Mouse (Mus musculus): Measurements from ENCODE around the gene Slc41a1. TPM values are rescaled to one million over a fixed set of nuclear protein-coding genes. Genes with fewer than 3 reads are reported as not detected.

Slc41a1 gene
- polyA plus RNA-seq, 1 experiment: 15.0 TPM

DNA sequence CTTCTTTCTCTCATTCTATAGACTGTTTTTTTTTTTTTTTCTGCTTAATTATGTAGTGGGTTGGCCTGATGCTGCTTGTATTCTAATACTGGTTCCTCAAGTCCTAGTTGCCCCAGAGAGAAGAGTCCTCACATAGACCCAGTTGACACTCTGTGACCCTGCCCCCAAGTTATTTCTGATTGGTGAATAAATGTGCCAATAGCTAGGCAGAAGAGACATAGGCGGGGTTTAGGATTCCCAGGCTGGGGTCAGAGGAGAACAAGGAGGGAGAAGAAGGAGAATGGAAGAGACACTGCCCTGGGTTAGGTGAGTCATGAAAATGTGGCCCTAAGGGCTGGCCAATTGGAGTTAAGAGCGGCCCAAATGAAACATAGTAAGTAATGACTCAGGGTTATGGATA, 52.5 kb downstream of the Slc41a1 start:
- H3K27ac ChIP-seq (ENCODE audit: insufficient read depth, low read depth, low read length): no peak overlapping the region
- H3K36me3 ChIP-seq (ENCODE audit: control insufficient read depth, insufficient read depth, low read length): no peaks in the 10 kb centered on the region
- H3K4me3 ChIP-seq (ENCODE audit: low read depth, low read length): no peak overlapping the region
- TF ChIP-seq CTCF (IDR thresholded peaks at IDR 0.05; ENCODE audit: extremely low read depth, insufficient read length, insufficient replicate concordance, low read depth, low read length): no peak
- no peaks in the 10 kb centered on the region for H3K27me3 ChIP-seq (ENCODE audit: control insufficient read depth, insufficient read depth, low read length)
- no peaks in the 10 kb centered on the region for H3K4me1 ChIP-seq (ENCODE audit: control insufficient read depth, insufficient read depth, insufficient read length, low read length)
- 78% methylated on average over 2 of the region's 2 CpGs for WGBS

DNA sequence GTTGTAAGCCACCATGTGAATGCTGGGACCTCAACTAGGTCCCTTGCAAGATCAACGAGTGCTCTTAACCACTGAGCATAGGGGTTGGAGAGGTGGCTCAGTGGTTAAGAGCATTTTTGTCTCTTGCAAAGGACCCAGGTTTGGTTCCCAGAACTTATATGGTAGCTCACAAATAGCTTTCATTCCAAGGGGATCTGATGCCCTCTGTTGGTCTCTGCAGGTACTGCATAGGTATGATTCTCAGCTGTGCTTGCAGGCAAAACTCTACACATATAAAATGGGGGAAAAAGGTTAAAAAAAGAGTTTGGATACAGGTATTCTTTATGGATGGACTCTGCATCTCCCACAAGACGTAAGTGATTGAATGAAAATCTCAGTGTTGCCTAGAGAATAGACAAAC, 55.5 kb downstream of the Slc41a1 start:
- H3K27me3 ChIP-seq (ENCODE audit: control insufficient read depth, insufficient read depth, low read length): no peaks in the 10 kb centered on the region
- TF ChIP-seq POLR2A (IDR thresholded peaks at IDR 0.05; ENCODE audit: low read depth, low read length): no peak
- TF ChIP-seq CTCF (IDR thresholded peaks at IDR 0.05; ENCODE audit: extremely low read depth, insufficient read length, insufficient replicate concordance, low read depth, low read length): peak; percentile 29; the same call in 1 of the 2 replicates
- no peaks in the 10 kb centered on the region for H3K36me3 ChIP-seq (ENCODE audit: control insufficient read depth, insufficient read depth, low read length)
- no peak overlapping the region for H3K27ac ChIP-seq (ENCODE audit: insufficient read depth, low read depth, low read length)
- H3K4me3 ChIP-seq (ENCODE audit: low read depth, low read length): no peak overlapping the region
- WGBS: 60% methylated on average over 2 of the region's 2 CpGs
- no peaks in the 10 kb centered on the region for H3K4me1 ChIP-seq (ENCODE audit: control insufficient read depth, insufficient read depth, insufficient read length, low read length)

DNA sequence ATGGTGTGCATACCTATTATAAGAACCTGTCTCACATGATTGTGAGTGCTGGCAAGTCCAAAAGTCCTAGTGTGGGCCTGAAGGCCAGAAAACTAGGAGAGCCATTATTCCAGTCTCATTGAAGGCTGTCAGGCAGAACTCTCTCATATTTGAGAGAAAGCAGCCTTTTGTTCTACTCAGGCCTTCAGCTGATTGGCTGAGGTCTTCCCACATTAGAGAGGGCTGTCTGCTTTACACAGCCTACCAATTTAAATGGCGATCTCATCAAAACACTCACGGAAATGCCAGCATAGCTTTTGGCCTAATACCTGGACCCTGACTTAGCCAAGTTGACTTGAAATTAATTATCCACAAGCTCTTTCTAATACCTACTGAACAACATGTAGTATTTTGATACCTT, 58.9 kb downstream of the Slc41a1 start:
- no peak overlapping the region for H3K27ac ChIP-seq (ENCODE audit: insufficient read depth, low read depth, low read length)
- 80% methylated on average over 2 of the region's 2 CpGs for WGBS
- H3K27me3 ChIP-seq (ENCODE audit: control insufficient read depth, insufficient read depth, low read length): no peaks in the 10 kb centered on the region
- TF ChIP-seq POLR2A (IDR thresholded peaks at IDR 0.05; ENCODE audit: low read depth, low read length) (no peak), CTCF (IDR thresholded peaks at IDR 0.05; ENCODE audit: extremely low read depth, insufficient read length, insufficient replicate concordance, low read depth, low read length) (no peak)
- H3K36me3 ChIP-seq (ENCODE audit: control insufficient read depth, insufficient read depth, low read length): no peaks in the 10 kb centered on the region
- H3K4me1 ChIP-seq (ENCODE audit: control insufficient read depth, insufficient read depth, insufficient read length, low read length): no peaks in the 10 kb centered on the region; the same call in 1 of the 2 replicates
- H3K4me3 ChIP-seq (ENCODE audit: low read depth, low read length): no peak overlapping the region

DNA sequence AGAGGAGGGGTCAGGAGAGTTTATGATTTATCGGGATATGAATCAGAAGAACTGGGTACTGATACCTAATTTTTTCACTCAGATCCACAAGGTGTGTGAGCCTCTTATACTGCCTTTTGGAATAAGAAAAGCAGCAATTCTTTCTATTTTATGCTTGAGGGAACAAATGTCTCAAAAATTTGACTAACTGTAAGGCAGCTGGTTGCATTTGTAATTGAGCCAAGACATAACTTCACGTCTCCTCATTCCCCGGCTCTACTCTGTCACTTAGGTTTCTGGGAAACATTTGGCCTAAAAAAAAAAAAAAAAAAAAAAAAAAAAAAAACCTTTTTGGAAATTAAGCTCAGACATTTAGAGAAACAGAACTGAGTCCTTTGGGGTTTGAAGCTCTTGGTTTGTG, 59.3 kb downstream of the Slc41a1 start:
- H3K4me3 ChIP-seq (ENCODE audit: low read depth, low read length): no peak overlapping the region
- H3K27me3 ChIP-seq (ENCODE audit: control insufficient read depth, insufficient read depth, low read length): no peaks in the 10 kb centered on the region
- 84% methylated on average over 3 of the region's 3 CpGs for WGBS
- no peaks in the 10 kb centered on the region; the same call in 1 of the 2 replicates for H3K4me1 ChIP-seq (ENCODE audit: control insufficient read depth, insufficient read depth, insufficient read length, low read length)
- H3K36me3 ChIP-seq (ENCODE audit: control insufficient read depth, insufficient read depth, low read length): no peaks in the 10 kb centered on the region
- H3K27ac ChIP-seq (ENCODE audit: insufficient read depth, low read depth, low read length): no peak overlapping the region
- TF ChIP-seq CTCF (IDR thresholded peaks at IDR 0.05; ENCODE audit: extremely low read depth, insufficient read length, insufficient replicate concordance, low read depth, low read length): no peak

DNA sequence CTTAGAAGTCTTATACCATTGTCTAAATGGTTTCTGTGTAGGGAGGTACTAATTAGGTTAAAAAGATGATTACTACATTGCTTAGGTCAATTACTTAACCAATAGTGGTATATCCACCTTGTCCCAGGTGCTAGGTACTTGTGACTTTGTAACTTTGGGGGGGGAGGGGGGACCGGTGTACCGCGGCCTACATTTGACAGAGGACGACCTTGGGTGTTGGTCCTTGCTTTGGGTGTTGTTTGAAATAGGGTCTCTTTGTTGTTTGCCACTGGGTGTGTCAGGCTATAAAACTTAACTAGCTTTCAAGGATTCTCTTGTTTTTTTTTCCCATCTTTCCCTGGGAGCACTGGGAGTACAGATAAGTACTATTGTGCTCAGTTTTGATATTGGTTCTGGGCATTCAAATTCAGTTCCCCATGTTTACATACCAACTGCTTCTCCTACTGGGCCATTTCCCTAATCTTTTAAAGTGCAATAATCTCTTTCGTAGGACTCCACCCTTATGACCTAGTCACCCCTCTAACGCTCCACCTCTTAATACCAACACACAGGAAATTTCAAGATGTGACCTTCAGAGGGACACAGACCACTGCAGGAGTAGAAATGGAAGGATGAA, 62.9 kb downstream of the Slc41a1 start:
- no peak overlapping the region for H3K4me3 ChIP-seq (ENCODE audit: low read depth, low read length)
- H3K36me3 ChIP-seq (ENCODE audit: control insufficient read depth, insufficient read depth, low read length): no peaks in the 10 kb centered on the region
- H3K4me1 ChIP-seq (ENCODE audit: control insufficient read depth, insufficient read depth, insufficient read length, low read length): no peaks in the 10 kb centered on the region; the same call in 1 of the 2 replicates
- TF ChIP-seq CTCF (IDR thresholded peaks at IDR 0.05; ENCODE audit: extremely low read depth, insufficient read length, insufficient replicate concordance, low read depth, low read length) (no peak), POLR2A (IDR thresholded peaks at IDR 0.05; ENCODE audit: low read depth, low read length) (no peak)
- H3K27me3 ChIP-seq (ENCODE audit: control insufficient read depth, insufficient read depth, low read length): no peaks in the 10 kb centered on the region
- no peak overlapping the region for H3K27ac ChIP-seq (ENCODE audit: insufficient read depth, low read depth, low read length)
- 38% methylated on average over 6 of the region's 6 CpGs for WGBS

DNA sequence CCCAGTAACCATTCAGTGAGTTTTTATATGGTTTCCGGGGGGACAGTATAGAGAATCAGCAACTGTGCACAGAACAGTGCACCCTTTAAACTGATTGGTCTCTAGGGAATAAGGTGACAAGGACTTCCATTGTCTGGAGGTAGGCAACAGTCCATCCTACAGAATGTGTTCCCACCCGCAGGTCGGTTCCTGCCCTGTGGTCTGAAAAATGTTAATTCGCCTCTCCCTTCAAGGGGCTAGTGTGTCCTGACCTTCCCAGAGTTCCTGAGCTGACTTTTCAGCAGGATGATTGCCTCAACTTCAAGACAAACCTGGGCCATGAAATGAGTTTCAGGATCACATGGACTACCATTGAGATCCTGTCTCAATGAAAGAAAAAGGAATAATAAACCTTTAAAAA, 64.1 kb downstream of the Slc41a1 start:
- no peaks in the 10 kb centered on the region for H3K36me3 ChIP-seq (ENCODE audit: control insufficient read depth, insufficient read depth, low read length)
- WGBS: 95% methylated on average over 4 of the region's 4 CpGs
- no peaks in the 10 kb centered on the region for H3K27me3 ChIP-seq (ENCODE audit: control insufficient read depth, insufficient read depth, low read length)
- H3K4me1 ChIP-seq (ENCODE audit: control insufficient read depth, insufficient read depth, insufficient read length, low read length): no peaks in the 10 kb centered on the region; the same call in 1 of the 2 replicates
- TF ChIP-seq CTCF (IDR thresholded peaks at IDR 0.05; ENCODE audit: extremely low read depth, insufficient read length, insufficient replicate concordance, low read depth, low read length) (no peak), POLR2A (IDR thresholded peaks at IDR 0.05; ENCODE audit: low read depth, low read length) (no peak)
- no peak overlapping the region for H3K4me3 ChIP-seq (ENCODE audit: low read depth, low read length)
- no peak overlapping the region for H3K27ac ChIP-seq (ENCODE audit: insufficient read depth, low read depth, low read length)

Other genes starting within 250 kb of the Slc41a1 start
- 0.04 TPM in 1 of 2 replicates, not detected in the other for gene Avpr1b, start 228.3 kb upstream of the Slc41a1 start, polyA plus RNA-seq (2012; rRNA removed)
- 4.2 and 184 TPM in 2 replicates for gene Ctse, start 189.2 kb upstream of the Slc41a1 start, polyA plus RNA-seq (2012; rRNA removed)
- 0.96 and 1.5 TPM in 2 replicates for gene Rab7b, start 138.8 kb upstream of the Slc41a1 start, polyA plus RNA-seq (2012; rRNA removed)
- gene Slc26a9, start 83.5 kb upstream of the Slc41a1 start, polyA plus RNA-seq (2012; rRNA removed): 1.8 TPM in 1 of 2 replicates, not detected in the other
- 8.3 and 33.0 TPM in 2 replicates for gene Pm20d1, start 30.1 kb upstream of the Slc41a1 start, polyA plus RNA-seq (2012; rRNA removed)
- gene Rab29, start 39.7 kb downstream of the Slc41a1 start, polyA plus RNA-seq (2012; rRNA removed): 10.3 and 12.4 TPM in 2 replicates
- gene Nucks1, start 83.0 kb downstream of the Slc41a1 start, polyA plus RNA-seq (2012; rRNA removed): 0.53 and 1.5 TPM in 2 replicates
- gene Slc45a3, start 135.5 kb downstream of the Slc41a1 start, polyA plus RNA-seq (2012; rRNA removed): 2.1 and 10.7 TPM in 2 replicates
- gene Elk4, start 180.1 kb downstream of the Slc41a1 start, polyA plus RNA-seq (2012; rRNA removed): 8.0 and 16.6 TPM in 2 replicates
- gene Mfsd4a, start 240.6 kb downstream of the Slc41a1 start, polyA plus RNA-seq (2012; rRNA removed): 14.0 and 28.0 TPM in 2 replicates

Measured in small intestine, adult 2 months (tissue).